Mouse (Mus musculus): ENCODE measurements around the gene Megf11.

DNA sequence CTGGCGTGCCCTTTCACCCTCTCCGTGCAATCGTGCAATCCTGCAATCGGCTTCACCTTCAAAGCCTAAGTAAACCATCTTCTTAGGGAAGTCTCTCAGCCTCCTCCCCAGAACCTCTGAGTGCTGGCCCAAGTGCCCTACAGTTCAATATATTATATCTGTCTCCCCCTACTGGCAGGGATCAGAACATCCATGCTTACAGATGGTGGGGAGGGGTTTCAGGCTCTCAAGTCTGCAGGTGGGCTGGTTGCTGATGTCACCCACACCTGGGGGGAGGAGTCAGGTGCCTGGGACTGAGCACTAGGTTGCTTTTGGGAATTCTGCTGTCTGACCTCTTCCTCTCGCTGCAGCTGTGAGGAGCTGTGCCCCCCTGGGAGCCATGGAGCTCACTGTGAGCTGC is 254.2 kb downstream of the Megf11 start:
- peak; percentile 82 for TF ChIP-seq CTCF (IDR thresholded peaks at IDR 0.05; ENCODE audit: low read depth)
- no peak for TF ChIP-seq EP300 (IDR thresholded peaks at IDR 0.05; ENCODE audit: low read depth)
